26 mouse cellular contexts compared by ENCODE assay signal in the genomic region with DNA sequence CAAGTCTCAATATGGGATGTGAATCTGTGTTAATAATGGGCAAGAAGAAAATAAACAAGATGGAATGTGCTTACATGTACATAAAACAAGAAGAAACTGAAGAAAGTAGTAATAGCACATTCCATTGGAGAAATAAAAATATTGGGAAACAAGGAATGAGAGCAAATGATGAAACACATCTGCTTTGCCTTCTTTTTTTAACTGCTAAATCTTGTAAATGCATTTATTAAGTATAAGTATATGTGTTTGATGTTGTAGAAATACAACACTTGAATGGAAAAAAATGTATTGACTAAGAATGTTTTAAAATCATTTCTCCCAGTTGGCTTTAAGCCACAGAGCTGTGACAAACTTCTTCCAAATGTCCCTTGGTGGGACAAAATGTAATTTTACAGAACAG.
DNase-seq lines count a peak whose midpoint lies in the region; ATAC-seq and TF ChIP-seq lines count a peak whose summit lies in the region.
"Had no signal": no experiment of that assay in that cellular context is flagged by ENCODE, and none has a peak within 500 bp of the region (broad histone marks: within the 10 kb centered on the region; RNA-seq: fewer than 3 reads in every experiment).

No protein-coding gene starts in this region.

- peak; percentile 11 for DNase-seq in kidney, adult 2 months
- no peak for DNase-seq in kidney, postnatal 4 days
- peak; percentile 66 for DNase-seq in lung, embryonic 14.5 days
- DNase-seq in lung, postnatal 36 days: no peak
- DNase-seq in lung, postnatal 0 days (ENCODE audit: low spot score): peak; percentile 76
- DNase-seq in lung, postnatal 10 days: no peak
- no peak for DNase-seq in T-cell, adult 2 months (ENCODE audit: low spot score)
- DNase-seq: adrenal gland, adult 2 months; adrenal gland, postnatal 14 days; B cell, adult 2 months; cerebellum, adult 11 months; cerebellum, adult 2 months; cerebellum, adult 9-11 months; cerebellum, postnatal 25 days; forebrain, postnatal 0 days; gastrocnemius, adult 2 months; gastrocnemius, postnatal 14 days; heart, adult 11 months had no signal

- H3K4me3 ChIP-seq in kidney, adult 2 months (ENCODE audit: insufficient read depth, low read depth, low read length): no peak overlapping the region
- no peak overlapping the region for H3K4me3 ChIP-seq in lung, embryonic 14.5 days (ENCODE audit: low read depth, low read length)
- H3K4me3 ChIP-seq in lung, postnatal 0 days (ENCODE audit: low read depth, low read length): no peak overlapping the region
- H3K4me3 ChIP-seq: embryonic facial prominence, embryonic 15.5 days; gastrocnemius, adult 2 months; hindbrain, embryonic 12.5 days; hindbrain, embryonic 15.5 days had no signal

- H3K36me3 ChIP-seq in kidney, adult 2 months (ENCODE audit: control insufficient read depth, insufficient read depth, low read length): no peaks in the 10 kb centered on the region
- H3K36me3 ChIP-seq in lung, embryonic 14.5 days (ENCODE audit: insufficient read depth): no peaks in the 10 kb centered on the region
- no peaks in the 10 kb centered on the region for H3K36me3 ChIP-seq in lung, postnatal 0 days (ENCODE audit: insufficient read depth, low read length)
- H3K36me3 ChIP-seq: embryonic facial prominence, embryonic 15.5 days; G1E; hindbrain, embryonic 12.5 days; hindbrain, embryonic 15.5 days had no signal

- TF ChIP-seq POLR2A in kidney, adult 2 months (IDR thresholded peaks at IDR 0.05; ENCODE audit: low read depth, low read length): no peak

- ATAC-seq in lung, embryonic 14.5 days (ENCODE audit: insufficient read depth): 0 out of 2 replicates have a peak, but pooled peaks have one; percentile 35
- peak; percentile 57 for ATAC-seq in lung, postnatal 0 days
- ATAC-seq: forebrain, embryonic 14.5 days; forebrain, postnatal 0 days; Patski had no signal

- H3K27ac ChIP-seq in kidney, adult 2 months (ENCODE audit: insufficient read depth, low read depth, low read length): no peak overlapping the region
- peak overlapping the region; percentile 2; the same call in 1 of the 2 replicates for H3K27ac ChIP-seq in lung, embryonic 14.5 days (ENCODE audit: low read depth)
- H3K27ac ChIP-seq in lung, postnatal 0 days (ENCODE audit: low read length): no peak overlapping the region
- H3K27ac ChIP-seq: embryonic facial prominence, embryonic 15.5 days; gastrocnemius, adult 2 months; hindbrain, embryonic 12.5 days; hindbrain, embryonic 15.5 days had no signal

- no peak overlapping the region for H3K4me2 ChIP-seq in lung, embryonic 14.5 days
- H3K4me2 ChIP-seq in lung, postnatal 0 days (replicated peaks; ENCODE audit: low read depth, low read length): no peak overlapping the region
- H3K4me2 ChIP-seq: embryonic facial prominence, embryonic 15.5 days; heart, embryonic 11.5 days; hindbrain, embryonic 12.5 days; hindbrain, embryonic 15.5 days had no signal

- no peaks in the 10 kb centered on the region for H3K9me3 ChIP-seq in lung, embryonic 14.5 days (ENCODE audit: low read depth, low read length)
- H3K9me3 ChIP-seq in lung, postnatal 0 days (ENCODE audit: low read length): no peaks in the 10 kb centered on the region
- H3K9me3 ChIP-seq: embryonic facial prominence, embryonic 15.5 days; G1E; hindbrain, embryonic 12.5 days; hindbrain, embryonic 15.5 days had no signal

- H3K9ac ChIP-seq in lung, embryonic 14.5 days: no peak overlapping the region
- H3K9ac ChIP-seq in lung, postnatal 0 days (replicated peaks; ENCODE audit: low read depth): no peak overlapping the region
- H3K9ac ChIP-seq: embryonic facial prominence, embryonic 15.5 days; forebrain, postnatal 0 days; hindbrain, embryonic 12.5 days; hindbrain, embryonic 15.5 days had no signal

- TF ChIP-seq EP300 in lung, postnatal 0 days (IDR thresholded peaks at IDR 0.05): peak; percentile 40; the same call in 1 of the 2 replicates

- no peaks in the 10 kb centered on the region for H3K4me1 ChIP-seq in kidney, adult 2 months (ENCODE audit: control insufficient read depth, insufficient read depth, low read length)
- H3K4me1 ChIP-seq in lung, embryonic 14.5 days (ENCODE audit: insufficient read depth): no peaks in the 10 kb centered on the region
- H3K4me1 ChIP-seq in lung, postnatal 0 days (ENCODE audit: insufficient read depth, low read depth, low read length): no peaks in the 10 kb centered on the region
- H3K4me1 ChIP-seq: hindbrain, embryonic 12.5 days; hindbrain, embryonic 15.5 days had no signal

- TF ChIP-seq CTCF in kidney, adult 2 months (conservative IDR thresholded peaks at IDR 0.05; ENCODE audit: insufficient read depth, insufficient read length, low read depth, low read length): no peak
- TF ChIP-seq CTCF in lung, embryonic 14.5 days (IDR thresholded peaks at IDR 0.05; ENCODE audit: low read depth): no peak
- no peak for TF ChIP-seq CTCF in lung, postnatal 0 days (IDR thresholded peaks at IDR 0.05)

- H3K27me3 ChIP-seq in kidney, adult 2 months (replicated peaks; ENCODE audit: control insufficient read depth, insufficient read depth, low read length): no peaks in the 10 kb centered on the region
- no peaks in the 10 kb centered on the region for H3K27me3 ChIP-seq in lung, embryonic 14.5 days (ENCODE audit: insufficient read depth, low read length)
- no peaks in the 10 kb centered on the region for H3K27me3 ChIP-seq in lung, postnatal 0 days (replicated peaks; ENCODE audit: insufficient read depth, low read length)
- H3K27me3 ChIP-seq: CH12.LX; embryonic facial prominence, embryonic 15.5 days; hindbrain, embryonic 12.5 days; hindbrain, embryonic 15.5 days; Patski had no signal

Comparison
In these comparisons a context has a peak if more than half of its experiments do, and no peak if none do; other contexts are left out.
1. DNase-seq: peak in kidney, adult 2 months (single experiment), lung, embryonic 14.5 days (single experiment) and lung, postnatal 0 days (single experiment); none in kidney, postnatal 4 days (0 of 2), lung, postnatal 36 days (single experiment), lung, postnatal 10 days (single experiment) and T-cell, adult 2 months (single experiment).